Mouse (Mus musculus) ES-E14 (cell line): ENCODE results near the gene Slc51a.

ENCODE experiments used
- CHD2 ChIP-seq: IDR thresholded peaks from 2 replicates; pipeline ENCODE4 v1.6.1; 2014; ENCODE audit warnings: mild to moderate bottlenecking, low read depth, low read length, inconsistent platforms
- HCFC1 ChIP-seq: IDR thresholded peaks from 2 replicates; pipeline ENCODE4 v1.6.1; 2012; ENCODE audit warnings: low read length, inconsistent platforms, borderline replicate concordance; ENCODE audit not compliant: insufficient read depth
- ZC3H11A ChIP-seq: IDR thresholded peaks from 2 replicates; pipeline ENCODE4 v1.6.1; 2012; ENCODE audit warnings: low read depth, mild to moderate bottlenecking, inconsistent platforms, low read length, borderline replicate concordance
- ZNF384 ChIP-seq: IDR thresholded peaks from 2 replicates; pipeline ENCODE4 v1.6.1; 2012; ENCODE audit warnings: low read depth, low read length, inconsistent platforms

DNA sequence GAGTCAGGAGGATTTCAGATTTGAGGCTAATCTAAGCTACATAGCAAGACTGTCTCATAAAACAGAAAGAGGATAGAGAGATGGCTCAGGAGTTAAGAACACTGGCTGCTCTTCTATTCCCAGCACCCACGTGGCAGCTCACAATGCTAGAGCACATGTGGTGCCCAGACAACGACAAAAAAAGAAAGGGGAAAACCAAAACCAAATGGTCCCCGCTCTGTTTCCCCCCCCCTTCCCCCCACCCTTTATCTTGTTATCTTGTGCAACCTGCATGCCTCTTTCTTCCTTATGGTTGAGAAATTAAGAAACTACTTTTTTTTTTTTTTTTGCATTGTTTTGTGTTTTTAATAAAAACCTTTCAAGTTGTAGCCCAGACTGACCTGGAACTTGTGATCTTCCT lies 19.2 kb downstream of the Slc51a start:
- no peak for TF ChIP-seq CHD2
- TF ChIP-seq ZC3H11A, result no peak
- TF ChIP-seq ZNF384, result no peak
- TF ChIP-seq HCFC1, result no peak
